Mouse (Mus musculus): ENCODE data around the gene Gm28308.

Gene Gm28308

GRCm38 (mm10) chr6:52168191-52169055, 44.7 kb downstream of the Gm28308 start:
- DNase-seq (ENCODE audit: low spot score in 2 of 2) = no peak

GRCm38 (mm10) chr6:52167736-52168161, 45.4 kb downstream of the Gm28308 start:
- DNase-seq (ENCODE audit: low spot score in 2 of 2) = no peak

GRCm38 (mm10) chr6:52167176-52167575, 46.0 kb downstream of the Gm28308 start:
- no peak for DNase-seq (ENCODE audit: low spot score in 2 of 2)

GRCm38 (mm10) chr6:52166431-52167077, 46.6 kb downstream of the Gm28308 start:
- DNase-seq (ENCODE audit: low spot score in 2 of 2) = no peak

- DNase-seq (ENCODE audit: low spot score in 2 of 2) = no peak
Measured at GRCm38 (mm10) chr6:52165441-52166370, 47.4 kb downstream of the Gm28308 start.

GRCm38 (mm10) chr6:52164626-52165440, 48.3 kb downstream of the Gm28308 start, which contains the start of gene Hoxa2:
Gene Hoxa2, minus strand, starts transcription at chr6:52164831.
- no peak for DNase-seq (ENCODE audit: low spot score in 2 of 2)

- no peak for DNase-seq (ENCODE audit: low spot score in 2 of 2)
Measured at GRCm38 (mm10) chr6:52164051-52164625, 49.0 kb downstream of the Gm28308 start.

- DNase-seq (ENCODE audit: low spot score in 2 of 2) = no peak
Measured at GRCm38 (mm10) chr6:52163366-52164031, 49.6 kb downstream of the Gm28308 start.

- DNase-seq (ENCODE audit: low spot score in 2 of 2) = no peak
Measured at GRCm38 (mm10) chr6:52162611-52163365, 50.4 kb downstream of the Gm28308 start.

- DNase-seq (ENCODE audit: low spot score in 2 of 2) = no peak
Measured at GRCm38 (mm10) chr6:52162093-52162380, 51.1 kb downstream of the Gm28308 start.

- DNase-seq (ENCODE audit: low spot score in 2 of 2) = no peak
Measured at GRCm38 (mm10) chr6:52161336-52162092, 51.6 kb downstream of the Gm28308 start.

GRCm38 (mm10) chr6:52160511-52161335, 52.4 kb downstream of the Gm28308 start:
- no peak for DNase-seq (ENCODE audit: low spot score in 2 of 2)

GRCm38 (mm10) chr6:52159979-52160378, 53.2 kb downstream of the Gm28308 start:
- DNase-seq (ENCODE audit: low spot score in 2 of 2) = no peak

GRCm38 (mm10) chr6:52159164-52159761, 53.9 kb downstream of the Gm28308 start:
- no peak for DNase-seq (ENCODE audit: low spot score in 2 of 2)

- DNase-seq (ENCODE audit: low spot score in 2 of 2) = peak; percentile 35 to 58
Measured at GRCm38 (mm10) chr6:52158276-52159051, 54.7 kb downstream of the Gm28308 start, which contains the start of gene Hoxa1. Gene Hoxa1, minus strand, starts transcription at chr6:52158317.

GRCm38 (mm10) chr6:52157466-52158275, 55.5 kb downstream of the Gm28308 start:
- no peak for DNase-seq (ENCODE audit: low spot score in 2 of 2)
